Mouse (Mus musculus): ENCODE data around the gene Arhgef25.

Gene Arhgef25

DNA sequence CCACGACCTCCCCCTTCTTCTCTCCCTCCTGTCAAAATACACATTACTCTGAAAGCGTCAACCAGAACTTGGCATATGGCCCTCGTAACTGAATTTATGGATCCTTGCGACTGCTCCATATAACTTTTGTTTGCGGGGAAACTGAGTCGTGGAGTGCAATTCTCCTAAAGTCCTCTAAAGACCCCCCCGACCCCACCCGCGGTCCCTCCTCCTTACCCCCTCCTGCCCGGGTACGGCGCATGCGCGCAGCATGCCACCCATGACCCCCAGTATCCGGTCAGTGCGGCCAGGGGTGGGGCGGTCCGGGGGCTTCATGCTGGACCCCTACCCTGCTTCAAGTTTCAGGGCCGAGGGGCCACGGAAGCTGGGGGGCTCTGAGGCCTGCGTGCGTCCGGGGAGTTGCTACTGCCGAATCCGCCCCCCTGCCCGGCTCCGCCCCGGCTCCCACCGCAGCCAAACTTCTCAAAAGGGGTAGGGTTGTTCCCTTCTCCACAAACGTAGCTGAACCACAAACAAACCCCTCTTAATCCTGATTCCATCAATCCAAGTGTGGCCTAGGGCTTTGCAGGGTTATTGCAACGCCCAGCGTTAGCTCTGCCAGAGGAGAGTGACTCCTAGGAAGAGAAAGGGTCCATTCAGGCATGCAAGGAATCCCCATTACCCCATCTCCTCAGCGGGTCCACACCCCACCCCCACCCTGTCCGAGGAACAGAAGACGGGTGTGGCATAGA is at the start of gene Arhgef25:
Gene Arhgef25 (minus strand): TSS at position 433 of the 731 bp plus-strand sequence.
- peak; percentile 54 to 58 for DNase-seq

DNA sequence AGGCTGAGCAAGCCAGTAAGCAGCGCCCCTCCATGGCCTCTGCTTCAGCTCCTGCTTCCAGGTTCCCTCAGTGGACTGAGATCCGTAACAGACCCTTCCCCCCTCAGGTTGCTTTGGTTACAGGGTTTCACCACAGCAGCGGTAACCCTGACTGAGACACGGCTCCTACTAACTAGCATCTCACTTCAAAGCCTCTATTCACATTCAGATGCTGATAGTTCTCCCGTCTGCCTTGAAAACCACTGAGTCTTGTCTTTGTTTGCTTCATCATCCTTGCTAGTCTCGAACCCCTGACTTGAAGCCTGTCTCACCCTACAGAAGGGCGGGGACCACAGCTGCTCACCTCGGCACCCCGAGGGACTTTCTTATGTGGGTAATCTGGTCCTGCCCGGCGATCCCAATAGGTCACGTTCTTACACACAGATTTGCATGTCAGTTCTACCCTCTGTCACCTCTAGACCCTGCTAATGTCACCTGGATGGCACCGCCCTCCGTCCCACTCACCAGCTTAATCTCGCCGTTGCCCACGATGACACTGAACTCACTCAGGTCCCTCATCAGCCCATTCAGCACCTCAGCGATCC is 48.5 kb upstream of the Arhgef25 start:
- DNase-seq, result no peak

- no peak for DNase-seq
Measured at GRCm38 (mm10) chr10:127236541-127236940, 46.7 kb upstream of the Arhgef25 start.

DNA sequence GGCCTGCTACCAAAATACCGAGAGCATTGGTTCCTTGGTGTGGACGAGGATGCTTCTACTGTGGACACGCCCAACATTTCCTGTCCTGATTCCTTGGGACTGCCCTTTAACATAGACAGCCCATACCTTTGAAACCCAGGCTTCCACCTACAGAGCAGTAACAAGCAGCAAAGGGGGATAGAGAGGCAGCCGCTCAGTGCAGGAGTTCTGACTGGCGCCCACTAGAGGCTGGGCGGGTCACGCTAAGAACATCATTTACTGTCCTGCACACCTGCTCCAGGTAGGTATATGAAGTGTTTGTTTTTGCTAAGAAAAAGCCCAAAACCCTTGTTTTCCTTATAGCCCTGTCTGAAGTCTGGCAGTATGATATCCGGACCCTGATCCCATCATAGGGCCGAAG is 43.3 kb upstream of the Arhgef25 start:
- DNase-seq, result peak in 1 of 2 experiments; percentile 50

- DNase-seq, result no peak
Measured at GRCm38 (mm10) chr10:127231741-127232140, 41.9 kb upstream of the Arhgef25 start.

GRCm38 (mm10) chr10:127230693-127231092 is 40.8 kb upstream of the Arhgef25 start:
- no peak for DNase-seq

DNA sequence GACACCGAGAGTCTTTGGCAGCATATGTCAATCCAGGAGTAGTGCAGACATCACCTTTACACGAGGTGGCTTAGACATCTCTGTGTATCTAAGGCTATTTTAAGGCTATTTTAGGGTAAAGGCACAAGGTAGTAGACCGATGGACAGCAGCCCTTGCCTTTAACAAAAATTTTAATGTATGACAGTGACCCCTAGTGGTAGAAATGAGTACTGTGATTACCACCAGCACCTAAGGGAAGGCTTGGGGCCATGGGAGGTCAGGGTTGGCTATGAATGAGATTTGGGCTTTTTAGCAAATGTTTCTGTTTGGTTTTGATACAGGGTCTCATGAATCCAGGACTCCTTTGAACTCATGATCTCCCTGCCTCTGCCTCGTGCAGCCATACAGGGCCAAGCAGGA is 39.0 kb upstream of the Arhgef25 start:
- peak; percentile 76 to 84 for DNase-seq

- DNase-seq, result no peak
Measured at GRCm38 (mm10) chr10:127227163-127227562, 37.3 kb upstream of the Arhgef25 start.

DNA sequence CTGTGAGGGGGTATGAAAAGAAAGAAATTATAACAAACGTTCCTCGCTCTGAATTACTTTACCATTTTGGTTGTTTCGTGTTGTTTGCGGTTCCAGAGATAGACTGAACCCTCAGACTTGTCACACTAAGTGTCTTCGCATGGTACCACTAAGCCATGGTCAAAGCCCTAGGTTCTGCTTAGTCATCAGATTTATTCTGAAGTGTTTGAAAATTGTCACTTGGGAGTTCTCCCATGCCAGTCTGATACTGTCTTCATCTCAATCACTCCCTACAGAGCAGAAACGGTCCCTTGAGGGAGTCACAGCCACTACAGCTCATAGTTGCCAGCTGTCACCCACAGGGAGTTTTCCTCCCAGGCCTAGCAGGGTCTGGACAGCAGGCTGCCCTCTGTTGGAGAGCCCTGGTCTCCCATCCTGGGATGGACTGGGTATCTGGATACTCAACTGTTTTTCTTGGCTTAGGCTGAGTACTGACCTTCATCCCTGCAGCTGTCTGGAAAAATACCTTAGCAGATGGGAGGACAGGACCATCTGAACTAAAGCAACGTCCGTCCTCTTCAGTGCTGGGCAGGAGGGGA is 36.5 kb upstream of the Arhgef25 start:
- DNase-seq, result peak; percentile 33 to 51

- DNase-seq, result no peak
Measured at GRCm38 (mm10) chr10:127225732-127226131, 35.8 kb upstream of the Arhgef25 start.

DNA sequence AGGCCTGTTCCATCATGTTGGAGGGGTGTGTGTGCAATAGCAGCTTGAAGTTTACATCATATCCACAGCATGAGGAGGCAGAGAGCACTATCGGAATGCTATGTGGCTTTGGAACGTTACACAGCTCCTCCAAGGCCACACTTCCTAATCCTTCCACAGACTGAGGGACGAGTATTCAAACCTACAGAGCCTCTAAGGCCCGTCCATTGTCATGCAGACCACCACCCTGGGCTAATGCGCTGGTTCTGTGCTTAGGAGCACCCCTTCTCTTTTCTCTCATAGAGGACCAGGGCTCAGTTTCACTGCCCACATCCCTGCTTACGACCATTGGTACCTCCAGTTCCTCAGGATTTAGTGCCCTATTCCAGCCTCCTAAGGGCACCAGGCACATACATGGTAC is 35.3 kb upstream of the Arhgef25 start:
- DNase-seq, result no peak

DNA sequence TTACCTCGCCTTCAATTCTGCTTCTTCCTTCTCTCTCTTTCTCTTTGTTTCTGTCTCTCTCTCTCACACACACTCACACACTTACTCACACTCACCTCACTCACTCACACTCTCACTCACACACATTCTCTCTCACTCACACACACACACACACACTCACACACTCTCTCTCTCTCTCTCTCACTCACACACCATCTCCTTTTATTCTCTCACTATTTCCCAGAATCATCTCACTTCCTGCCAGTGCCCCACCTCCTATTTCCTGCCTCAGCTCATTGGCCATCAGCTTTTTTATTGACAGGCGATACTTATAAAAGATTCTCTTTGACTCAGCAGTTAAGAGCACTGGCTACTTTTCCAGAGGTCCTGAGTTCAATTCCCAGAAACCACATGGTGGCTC is 28.5 kb upstream of the Arhgef25 start:
- DNase-seq, result no peak

GRCm38 (mm10) chr10:127217177-127217576 is 27.3 kb upstream of the Arhgef25 start:
- no peak for DNase-seq

- peak in 1 of 2 experiments; percentile 11 for DNase-seq
Measured at GRCm38 (mm10) chr10:127216456-127216855, 26.6 kb upstream of the Arhgef25 start.

- no peak for DNase-seq
Measured at GRCm38 (mm10) chr10:127214422-127214803, 24.5 kb upstream of the Arhgef25 start.

GRCm38 (mm10) chr10:127213704-127214421 is 24.0 kb upstream of the Arhgef25 start:
- no peak for DNase-seq

DNA sequence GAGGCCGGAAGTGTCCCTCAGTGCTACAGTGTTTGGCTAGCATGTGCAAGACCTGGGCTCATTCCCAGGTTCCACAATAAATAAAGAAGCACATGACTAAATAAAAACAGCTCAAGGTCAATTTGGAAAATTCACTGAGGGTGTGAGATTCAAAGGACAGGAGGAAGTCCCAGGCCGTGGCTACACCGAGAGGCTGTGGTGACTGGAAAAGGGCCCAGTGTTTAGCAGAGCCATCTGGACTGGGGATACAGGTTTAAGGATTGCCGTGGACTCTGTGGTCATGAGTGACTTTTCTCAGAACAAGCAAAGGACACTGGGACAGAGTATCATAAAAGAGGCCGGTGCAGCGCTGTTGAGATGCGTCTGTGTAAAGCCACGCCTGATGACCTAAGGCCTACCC is 23.4 kb upstream of the Arhgef25 start:
- DNase-seq, result no peak

DNA sequence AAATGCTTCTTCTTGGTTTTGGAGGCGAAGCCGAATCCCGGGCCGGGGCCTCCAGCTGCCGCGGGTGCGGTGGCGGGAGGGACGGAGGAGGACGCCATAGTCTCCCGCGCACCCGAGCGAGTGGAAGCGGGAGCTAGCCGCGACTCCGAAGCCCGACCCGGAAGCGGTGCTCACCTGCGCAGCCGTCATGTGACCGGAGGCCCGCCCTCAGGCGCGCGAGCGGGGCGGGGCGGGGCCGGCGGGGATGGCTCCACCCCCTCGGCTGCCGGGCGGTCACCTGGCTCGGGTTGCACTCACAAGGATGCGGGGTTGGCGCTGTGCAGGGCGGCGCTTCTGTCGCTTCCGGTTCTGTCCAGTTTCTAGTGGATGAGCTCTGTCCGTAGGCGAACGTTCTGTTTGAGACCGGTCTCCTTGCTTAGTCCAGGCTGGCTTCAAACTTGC is 21.6 kb upstream of the Arhgef25 start, which contains the start of gene Pip4k2c:
Gene Pip4k2c (minus strand): TSS at position 172 of the 441 bp plus-strand sequence.
- DNase-seq, result peak; percentile 93 to 95

DNA sequence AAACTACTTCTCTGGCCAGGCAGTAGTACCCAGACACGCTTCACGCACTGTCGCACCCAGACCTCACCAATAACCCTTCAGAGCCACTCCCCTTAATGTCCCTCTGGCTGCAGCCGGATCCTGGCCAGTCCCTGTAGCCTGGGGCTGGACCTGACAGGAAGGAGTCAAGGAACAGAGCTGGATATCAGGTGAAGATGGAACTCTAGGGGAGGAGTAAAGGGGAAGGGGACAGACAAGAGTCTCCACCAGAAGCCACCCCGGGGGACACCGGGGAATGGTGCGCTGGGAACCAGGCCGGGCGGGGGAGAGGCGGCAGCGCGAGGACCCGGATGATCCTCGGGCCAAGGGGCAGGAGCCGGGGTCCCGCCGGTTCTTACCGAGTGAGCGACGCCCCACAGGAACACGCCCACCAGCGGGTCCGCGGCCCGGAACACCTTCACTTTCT is 21.1 kb upstream of the Arhgef25 start:
- no peak for DNase-seq

DNA sequence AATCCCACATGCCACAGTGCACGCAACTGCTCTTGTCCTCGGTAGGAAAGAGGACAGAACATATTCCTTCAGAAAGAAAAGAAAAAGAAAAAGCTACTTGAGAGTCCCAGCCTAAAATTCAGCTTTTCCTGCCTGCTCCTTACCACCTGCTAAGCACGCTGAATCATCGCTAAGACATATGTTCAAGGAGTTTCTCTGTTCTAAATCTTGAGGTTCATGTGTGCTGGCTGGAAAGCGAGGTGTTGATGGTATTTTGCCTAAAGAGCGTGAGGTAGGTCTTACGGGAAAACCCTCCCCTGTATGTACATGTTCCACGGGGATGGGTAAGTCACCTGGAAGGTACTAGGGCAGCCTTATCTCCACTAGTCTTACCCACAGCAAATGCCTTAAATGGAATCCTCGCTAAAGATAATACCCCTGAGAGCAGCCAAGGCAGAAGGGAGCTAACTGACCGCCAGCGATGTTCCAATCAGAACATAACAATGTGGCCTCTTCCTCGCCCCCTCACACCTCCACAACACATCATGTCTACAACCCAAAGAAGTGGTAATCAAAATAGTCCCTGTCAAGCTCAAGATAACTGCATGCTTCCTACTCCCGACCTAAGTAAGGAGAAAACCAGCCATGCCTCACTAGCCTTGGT is 20.2 kb upstream of the Arhgef25 start:
- DNase-seq, result no peak

GRCm38 (mm10) chr10:127208921-127209320 is 19.0 kb upstream of the Arhgef25 start:
- no peak for DNase-seq

DNA sequence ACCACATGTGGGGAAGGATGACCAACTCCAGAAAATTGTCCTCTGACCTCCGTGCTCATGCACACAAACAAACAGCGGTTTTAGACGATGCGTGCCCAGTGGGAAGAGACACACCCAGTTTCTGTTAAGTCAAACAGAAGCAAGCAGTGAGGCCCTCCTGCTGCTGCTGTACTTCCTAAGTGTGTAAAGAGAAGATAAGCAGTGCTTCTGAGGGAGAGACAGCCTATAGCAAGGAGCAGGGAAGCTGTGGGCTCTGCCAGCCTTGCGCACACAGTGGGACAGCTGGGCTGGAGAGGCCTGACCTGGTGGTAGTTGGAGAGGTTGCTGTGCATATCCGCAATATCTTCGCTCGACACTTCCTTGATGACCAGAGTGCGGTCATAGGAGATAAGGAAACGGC is 15.5 kb upstream of the Arhgef25 start:
- no peak for DNase-seq

- no peak for DNase-seq
Measured at GRCm38 (mm10) chr10:127204589-127204988, 14.7 kb upstream of the Arhgef25 start.

Measured in cerebellum, postnatal 14 days (tissue).